ENCODE assay signal across 8 mouse cellular contexts in genomic region chr7:101301361-101301880, GRCm38 (mm10). TPM values are rescaled to one million over a fixed set of nuclear protein-coding genes. Genes with fewer than 3 reads are reported as not detected.
A peak's percentile ranks its signal among the peaks of the same experiment; 100 is the strongest.
DNase-seq lines count a peak whose midpoint lies in the region; ATAC-seq and TF ChIP-seq lines count a peak whose summit lies in the region.

No protein-coding gene starts in this region.

- peak; percentile 38 to 57 for DNase-seq in left cerebral cortex, postnatal 25 days (ENCODE audit: low spot score in 2 of 2)
- DNase-seq in left cerebral cortex, adult 11 months (ENCODE audit: low spot score), result no peak
- peak; percentile 78 for DNase-seq in T-cell, adult 2 months (ENCODE audit: low spot score)
- DNase-seq in forebrain, embryonic 14.5 days (ENCODE audit: low spot score), result no peak
- no peak for DNase-seq in liver, embryonic 13.5 days
- DNase-seq in MN1 (ENCODE audit: low spot score), result no peak
- DNase-seq in urinary bladder, postnatal 10 days (ENCODE audit: low spot score), result no peak

- 1% methylated on average over 30 of the region's 30 CpGs for WGBS in forebrain, embryonic 14.5 days
- WGBS in liver, embryonic 13.5 days (ENCODE audit: insufficient replicate concordance), result 2% methylated on average over 30 of the region's 30 CpGs
- 1% methylated on average over 30 of the region's 30 CpGs for WGBS in olfactory bulb, adult 2 months

- peaks cover 4% of the 10 kb centered on the region; the same call in 1 of the 2 replicates for H3K27me3 ChIP-seq in forebrain, embryonic 14.5 days (replicated peaks; ENCODE audit: control insufficient read depth, insufficient read depth, low read length)
- peaks cover 42% of the 10 kb centered on the region for H3K27me3 ChIP-seq in liver, embryonic 13.5 days

- H3K9me3 ChIP-seq in forebrain, embryonic 14.5 days (replicated peaks; ENCODE audit: control insufficient read depth, low read length), result no peaks in the 10 kb centered on the region
- no peaks in the 10 kb centered on the region for H3K9me3 ChIP-seq in liver, embryonic 13.5 days (replicated peaks)

- peak overlapping the region; percentile 57 for H3K4me3 ChIP-seq in forebrain, embryonic 14.5 days (ENCODE audit: low read depth, low read length)
- H3K4me3 ChIP-seq in liver, embryonic 13.5 days (replicated peaks), result peak overlapping the region; percentile 71
- peak overlapping the region; percentile 70 for H3K4me3 ChIP-seq in olfactory bulb, adult 2 months (ENCODE audit: insufficient read depth, low read depth, low read length)

- intact Hi-C loops in left cerebral cortex, postnatal 25 days (cut with DNase I), result no loop called here

- peak overlapping the region; percentile 9; the same call in 1 of the 2 replicates for H3K27ac ChIP-seq in forebrain, embryonic 14.5 days (ENCODE audit: low read depth, low read length)
- peak overlapping the region; percentile 34 for H3K27ac ChIP-seq in liver, embryonic 13.5 days
- H3K27ac ChIP-seq in olfactory bulb, adult 2 months (ENCODE audit: insufficient read depth, low read depth, low read length), result peak overlapping the region; percentile 79

- TF ChIP-seq POLR2A in olfactory bulb, adult 2 months (IDR thresholded peaks at IDR 0.05; ENCODE audit: insufficient read depth, low read depth, low read length), result no peak

- H3K9ac ChIP-seq in forebrain, embryonic 14.5 days (ENCODE audit: low read length), result peak overlapping the region; percentile 71
- H3K9ac ChIP-seq in liver, embryonic 13.5 days, result peak overlapping the region; percentile 76

- peak overlapping the region; percentile 87 for H3K4me2 ChIP-seq in forebrain, embryonic 14.5 days (ENCODE audit: low read length)
- peak overlapping the region; percentile 94 for H3K4me2 ChIP-seq in liver, embryonic 13.5 days

- no peak for TF ChIP-seq CTCF in olfactory bulb, adult 2 months (IDR thresholded peaks at IDR 0.05; ENCODE audit: insufficient read depth, low read depth, low read length)

- H3K4me1 ChIP-seq in forebrain, embryonic 14.5 days (ENCODE audit: control insufficient read depth, insufficient read depth, low read length), result peaks cover 10% of the 10 kb centered on the region
- H3K4me1 ChIP-seq in liver, embryonic 13.5 days (replicated peaks), result peaks cover 41% of the 10 kb centered on the region
- peaks cover 19% of the 10 kb centered on the region for H3K4me1 ChIP-seq in olfactory bulb, adult 2 months (ENCODE audit: control insufficient read depth, insufficient read depth, low read length)

- no peak; the same call in none of the 2 replicates for ATAC-seq in forebrain, embryonic 14.5 days
- peak; percentile 35 for ATAC-seq in liver, embryonic 13.5 days (ENCODE audit: low read depth)

- H3K36me3 ChIP-seq in forebrain, embryonic 14.5 days (ENCODE audit: control insufficient read depth, insufficient read depth, low read length), result no peaks in the 10 kb centered on the region
- H3K36me3 ChIP-seq in liver, embryonic 13.5 days, result no peaks in the 10 kb centered on the region

RNA-seq across cellular contexts. Expression of gene Atg16l2, which starts 0.6 kb away (rescaled TPM):
- 10 to 100 TPM; 49.9 to 59.4 TPM for total RNA-seq in left cerebral cortex, postnatal 25 days (2021)
- polyA plus RNA-seq in forebrain, embryonic 14.5 days (2014; fragmentation: Nextera tagmentation; extraction: Ambion mirVana), result 13.5 and 17.8 TPM in 2 replicates
- polyA plus RNA-seq in liver, embryonic 13.5 days (2015; fragmentation: Nextera tagmentation; extraction: Ambion mirVana), result 4.2 and 4.9 TPM in 2 replicates
- polyA plus RNA-seq in olfactory bulb, adult 2 months (2012; ENCODE audit: insufficient read depth, insufficient read length, low replicate concordance, missing spikeins), result not detected in 2 replicates

RNA-seq across cellular contexts. Expression of gene Stard10, which starts 15.5 kb away (rescaled TPM):
- total RNA-seq in left cerebral cortex, postnatal 25 days (2021), result 10 to 100 TPM; 60.4 to 66.1 TPM
- polyA plus RNA-seq in forebrain, embryonic 14.5 days (2014; fragmentation: Nextera tagmentation; extraction: Ambion mirVana), result 8.0 and 8.1 TPM in 2 replicates
- polyA plus RNA-seq in liver, embryonic 13.5 days (2015; fragmentation: Nextera tagmentation; extraction: Ambion mirVana), result 78.5 and 81.3 TPM in 2 replicates
- not detected in 2 replicates for polyA plus RNA-seq in olfactory bulb, adult 2 months (2012; ENCODE audit: insufficient read depth, insufficient read length, low replicate concordance, missing spikeins)

RNA-seq across cellular contexts. Expression of gene Arap1, which starts 46.4 kb away (rescaled TPM):
- 10 to 100 TPM; 17.9 to 19.9 TPM for total RNA-seq in left cerebral cortex, postnatal 25 days (2021)
- 5.8 and 6.5 TPM in 2 replicates for polyA plus RNA-seq in forebrain, embryonic 14.5 days (2014; fragmentation: Nextera tagmentation; extraction: Ambion mirVana)
- polyA plus RNA-seq in liver, embryonic 13.5 days (2015; fragmentation: Nextera tagmentation; extraction: Ambion mirVana), result 13.1 and 14.8 TPM in 2 replicates
- polyA plus RNA-seq in olfactory bulb, adult 2 months (2012; ENCODE audit: insufficient read depth, insufficient read length, low replicate concordance, missing spikeins), result not detected in 2 replicates

Comparison
In these comparisons a context has a peak if more than half of its experiments do, and no peak if none do; other contexts are left out.
1. DNase-seq: peak in left cerebral cortex, postnatal 25 days (2 of 2) and T-cell, adult 2 months (single experiment); none in left cerebral cortex, adult 11 months (single experiment), forebrain, embryonic 14.5 days (single experiment), liver, embryonic 13.5 days (single experiment), MN1 (single experiment) and urinary bladder, postnatal 10 days (single experiment).
2. H3K27ac ChIP-seq: peak in every context shown above with its lines; median percentile 79 in olfactory bulb, adult 2 months; 34 in liver, embryonic 13.5 days; 9 in forebrain, embryonic 14.5 days.
3. Peak in every context shown above with its lines, with median percentiles within 50 percentile points of each other: H3K4me3 ChIP-seq.